Mouse (Mus musculus): ENCODE measurements around the gene Ghsr.
"Not testable (repeated sequence)": the region's sequence is repeated elsewhere in the genome, so short reads cannot be mapped to it uniquely, and the experiment has no call there.

The Ghsr gene

GRCm38 (mm10) chr3:27371276-27371621, at the start of gene Ghsr:
TSS of gene Ghsr (plus strand) at chr3:27371351.
- no peak for DNase-seq (ENCODE audit: low spot score)

DNA sequence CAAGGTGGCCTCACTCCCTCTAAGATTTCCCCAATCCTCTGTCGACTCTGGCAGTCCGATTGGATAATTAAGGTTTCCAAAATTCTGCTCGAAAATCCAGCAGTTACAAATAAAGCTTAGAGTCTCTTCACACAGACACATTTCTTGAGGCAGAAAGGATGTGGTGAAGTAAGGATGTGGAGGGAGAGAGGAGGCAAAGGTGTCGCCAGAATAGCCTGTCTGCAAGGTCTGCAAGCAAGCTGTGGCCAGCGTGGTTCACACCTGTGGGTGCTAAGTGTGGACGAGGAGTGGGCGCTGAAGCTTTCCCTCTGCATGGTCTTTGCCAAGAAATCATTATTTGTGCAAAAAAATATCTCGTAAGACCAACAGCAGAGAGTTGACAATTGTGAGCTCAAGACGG, 48.6 kb upstream of the Ghsr start:
- no peak for DNase-seq (ENCODE audit: low spot score)

GRCm38 (mm10) chr3:27323551-27323950, 47.6 kb upstream of the Ghsr start:
- DNase-seq (ENCODE audit: low spot score), result no peak

GRCm38 (mm10) chr3:27326633-27327191, 44.4 kb upstream of the Ghsr start:
- no peak for DNase-seq (ENCODE audit: low spot score)

GRCm38 (mm10) chr3:27330706-27331105, 40.4 kb upstream of the Ghsr start:
- DNase-seq (ENCODE audit: low spot score), result no peak

DNA sequence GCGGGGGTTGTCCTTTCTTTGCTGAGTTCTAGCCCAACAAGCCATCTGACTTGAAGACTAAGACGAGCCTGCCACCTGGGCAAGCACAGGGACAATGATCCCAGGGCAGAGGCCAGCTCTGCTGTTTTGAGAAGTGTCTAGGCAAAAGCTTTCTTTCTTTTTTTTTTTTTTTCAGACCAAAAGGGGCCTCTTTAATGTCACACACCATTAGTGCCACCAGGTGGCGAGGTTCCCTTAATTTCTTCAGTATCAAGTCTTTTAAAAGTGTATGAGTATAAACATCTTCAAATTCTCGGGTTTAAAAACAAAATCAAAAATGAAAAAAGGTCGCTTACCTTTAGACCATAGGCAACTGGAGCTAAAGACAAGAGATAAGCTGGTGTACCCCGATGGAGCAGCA, 32.7 kb upstream of the Ghsr start:
- DNase-seq (ENCODE audit: low spot score), result no peak

GRCm38 (mm10) chr3:27338887-27339286, 32.3 kb upstream of the Ghsr start:
- no peak for DNase-seq (ENCODE audit: low spot score)

GRCm38 (mm10) chr3:27340757-27341156, 30.4 kb upstream of the Ghsr start:
- DNase-seq (ENCODE audit: low spot score), result no peak

- DNase-seq (ENCODE audit: low spot score), result no peak
Observed at GRCm38 (mm10) chr3:27342462-27342861, 28.7 kb upstream of the Ghsr start.

DNA sequence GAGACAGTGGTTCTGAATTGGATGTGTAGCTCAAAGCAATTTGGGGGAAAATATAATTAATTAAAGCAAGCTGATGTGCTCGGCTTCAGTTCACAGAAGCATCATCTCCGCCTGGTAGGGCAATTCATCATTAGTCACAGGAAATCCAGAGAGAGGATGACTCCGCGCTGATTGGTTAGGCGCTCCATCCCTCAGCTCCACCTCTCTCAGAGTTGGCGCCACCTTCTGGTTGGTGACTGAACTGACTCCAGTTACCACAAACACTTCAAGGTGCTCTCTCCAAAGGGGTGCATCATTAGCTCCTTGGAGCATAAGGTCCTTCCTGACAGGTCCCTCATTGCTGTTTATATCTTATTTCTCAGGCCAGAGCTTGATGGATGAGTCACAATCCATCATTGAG, 25.6 kb upstream of the Ghsr start:
- DNase-seq (ENCODE audit: low spot score), result no peak

DNA sequence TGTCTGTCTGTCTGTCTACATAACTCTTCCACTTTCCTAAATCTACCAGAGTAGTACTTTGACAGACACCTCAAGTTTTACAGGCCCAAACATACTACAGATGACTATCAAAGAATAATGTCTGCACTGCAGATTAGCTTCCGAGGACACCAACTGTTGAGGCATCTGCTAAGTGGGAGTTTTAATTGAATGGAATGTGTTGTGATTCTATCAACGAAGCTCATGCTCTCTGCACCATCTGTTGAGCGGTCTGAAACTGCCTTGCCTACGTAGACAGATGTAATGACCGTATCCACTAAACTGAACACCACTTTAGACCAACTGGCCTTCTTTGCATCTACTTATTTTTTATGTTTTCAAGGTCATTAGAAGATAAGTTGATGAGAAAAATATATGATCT, 22.7 kb upstream of the Ghsr start:
- DNase-seq (ENCODE audit: low spot score), result no peak

DNA sequence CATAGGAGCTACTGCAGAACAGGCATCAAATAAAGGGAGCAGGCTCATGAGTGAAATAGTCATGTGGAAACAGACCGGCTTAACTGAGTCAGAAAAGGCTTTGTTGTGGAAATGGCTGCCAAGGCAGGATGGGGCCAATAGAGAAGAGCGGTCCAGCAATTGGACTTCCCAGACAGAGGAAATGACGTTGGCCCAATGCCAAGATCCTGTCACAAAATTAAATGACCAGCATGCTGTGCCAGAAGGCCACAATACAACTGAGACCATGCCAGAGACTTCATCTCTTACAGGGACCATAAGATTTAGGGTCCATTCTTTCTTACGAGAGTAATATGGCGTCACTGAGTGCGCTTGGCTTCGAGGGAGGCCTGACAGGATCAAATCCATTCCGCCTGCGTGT, 20.0 kb upstream of the Ghsr start:
- no peak for DNase-seq (ENCODE audit: low spot score)

DNA sequence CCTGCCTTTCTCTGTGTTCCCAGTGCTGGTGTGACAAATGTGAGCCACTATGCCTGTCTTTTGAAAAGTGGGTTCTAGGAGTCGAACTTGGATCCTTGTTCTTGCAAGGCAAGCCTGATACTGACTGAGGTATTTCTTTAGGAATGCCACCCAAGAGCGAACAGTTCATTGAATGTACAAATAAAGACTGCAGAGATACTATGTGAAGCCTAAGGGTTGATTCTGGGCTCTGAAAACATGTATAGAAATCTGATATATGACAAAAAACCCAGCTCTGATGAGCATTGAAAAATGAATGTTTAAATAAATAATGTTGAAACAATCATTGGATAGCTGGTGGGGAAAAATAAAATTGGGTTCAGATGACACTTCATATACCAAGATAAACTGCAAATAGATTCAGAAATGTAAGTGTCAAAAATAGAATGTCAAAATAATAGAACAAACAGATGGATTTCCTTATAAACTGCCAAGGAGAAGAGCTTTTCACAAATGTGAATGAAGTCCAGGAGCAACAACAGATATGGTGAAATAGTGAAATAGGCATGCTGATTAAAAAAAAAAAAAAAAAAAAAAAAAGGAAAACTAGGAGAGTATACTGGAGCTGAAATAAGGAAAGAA, 11.9 kb upstream of the Ghsr start:
- no peak for DNase-seq (ENCODE audit: low spot score)

DNA sequence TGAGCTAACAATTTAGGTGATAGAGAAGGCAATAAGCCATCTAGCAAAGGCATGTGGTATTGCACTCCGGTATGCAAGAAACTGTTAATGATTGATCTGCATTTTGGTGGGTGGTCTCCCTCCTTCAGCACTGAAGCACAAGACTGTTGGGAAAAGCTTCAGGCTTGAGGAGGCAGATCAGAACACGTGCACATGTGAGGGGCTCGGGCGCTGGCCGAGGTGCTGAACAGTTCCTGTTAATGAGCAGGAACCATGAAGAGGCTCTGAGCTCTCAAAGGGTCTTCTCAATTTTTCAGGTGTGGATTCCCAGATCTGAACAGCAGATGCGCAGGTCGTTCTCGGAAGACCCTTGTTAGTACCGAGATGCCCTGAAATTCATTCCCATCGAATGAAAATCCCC, 1.0 kb upstream of the Ghsr start:
- peak; percentile 31 for DNase-seq (ENCODE audit: low spot score)

DNA sequence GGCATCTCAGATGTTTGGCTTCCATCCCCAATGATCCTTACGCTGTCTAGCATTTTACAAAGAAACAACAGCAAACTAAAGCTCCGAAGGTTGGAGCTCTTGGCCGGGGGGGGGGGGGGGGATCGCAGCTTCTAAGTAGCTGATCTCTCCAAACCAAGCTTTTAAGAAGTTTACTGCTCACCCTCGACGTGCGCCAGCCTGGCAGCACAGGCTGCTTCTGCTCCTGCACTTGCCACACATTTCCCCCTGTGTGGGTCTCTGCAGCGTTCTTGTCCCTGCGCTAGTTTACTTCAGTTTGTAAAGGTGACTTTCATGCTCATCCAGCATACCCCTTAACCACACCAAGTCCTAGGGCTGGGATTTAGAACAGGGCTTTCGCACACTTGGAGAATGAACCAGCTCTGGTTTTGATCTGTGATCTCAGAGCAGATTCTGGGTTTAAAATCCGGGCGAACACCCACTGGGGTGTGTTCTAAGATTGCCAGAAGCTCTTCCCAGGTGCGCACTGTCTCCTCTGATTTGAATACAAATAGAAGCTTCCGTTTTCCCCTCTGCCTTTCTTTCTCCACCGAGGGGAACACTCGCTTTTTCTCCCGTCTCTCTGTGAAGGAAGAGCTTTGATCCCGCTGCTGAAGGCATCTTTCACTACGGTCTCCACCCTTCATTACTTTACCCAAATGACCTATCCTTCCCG, 422 bp upstream of the Ghsr start:
- DNase-seq (ENCODE audit: low spot score), result no peak

DNA sequence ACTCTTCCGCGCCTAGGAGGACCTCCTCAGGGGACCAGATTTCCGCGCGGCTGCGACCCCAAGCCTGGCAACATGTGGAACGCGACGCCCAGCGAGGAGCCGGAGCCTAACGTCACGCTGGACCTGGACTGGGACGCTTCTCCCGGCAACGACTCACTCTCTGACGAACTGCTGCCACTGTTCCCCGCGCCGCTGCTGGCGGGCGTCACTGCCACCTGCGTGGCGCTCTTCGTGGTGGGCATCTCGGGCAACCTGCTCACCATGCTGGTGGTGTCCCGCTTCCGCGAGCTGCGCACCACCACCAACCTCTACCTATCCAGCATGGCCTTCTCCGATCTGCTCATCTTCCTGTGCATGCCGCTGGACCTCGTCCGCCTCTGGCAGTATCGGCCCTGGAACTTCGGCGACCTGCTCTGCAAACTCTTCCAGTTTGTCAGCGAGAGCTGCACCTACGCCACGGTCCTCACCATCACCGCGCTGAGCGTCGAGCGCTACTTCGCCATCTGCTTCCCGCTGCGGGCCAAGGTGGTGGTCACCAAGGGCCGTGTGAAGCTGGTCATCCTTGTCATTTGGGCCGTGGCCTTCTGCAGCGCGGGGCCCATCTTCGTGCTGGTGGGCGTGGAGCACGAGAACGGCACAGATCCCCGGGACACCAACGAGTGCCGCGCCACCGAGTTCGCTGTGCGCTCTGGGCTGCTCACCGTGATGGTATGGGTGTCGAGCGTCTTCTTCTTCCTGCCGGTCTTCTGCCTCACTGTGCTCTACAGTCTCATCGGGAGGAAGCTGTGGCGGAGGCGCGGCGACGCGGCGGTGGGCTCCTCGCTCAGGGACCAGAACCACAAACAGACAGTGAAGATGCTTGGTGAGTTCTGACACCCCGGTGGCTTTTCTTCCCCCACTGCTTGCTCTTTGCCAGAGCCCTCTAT, 837 bp downstream of the Ghsr start:
- DNase-seq (ENCODE audit: low spot score), result no peak

- DNase-seq (ENCODE audit: low spot score), result no peak
Observed at GRCm38 (mm10) chr3:27374396-27374795, 3.2 kb downstream of the Ghsr start.

GRCm38 (mm10) chr3:27377935-27378334, 6.8 kb downstream of the Ghsr start:
- no peak for DNase-seq (ENCODE audit: low spot score)

DNA sequence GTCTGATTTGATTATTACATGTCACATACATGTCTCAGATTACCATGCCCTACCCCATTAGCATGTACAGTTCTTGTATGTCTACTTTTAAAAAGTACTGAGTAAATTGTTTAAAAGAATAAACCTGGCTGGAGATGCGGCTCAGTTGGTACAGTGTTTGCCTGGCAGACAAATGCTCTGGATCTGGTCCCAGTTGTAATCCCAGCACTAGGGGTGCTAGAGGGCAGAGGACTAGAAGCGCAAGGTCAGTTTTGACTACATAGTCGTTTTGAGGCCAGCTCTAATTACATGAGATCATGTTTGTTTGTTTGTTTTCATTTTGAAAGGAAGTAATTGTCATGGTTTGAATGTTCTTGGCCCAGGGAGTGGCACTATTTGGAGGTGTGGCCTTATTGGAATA, 13.7 kb downstream of the Ghsr start:
- DNase-seq (ENCODE audit: low spot score), result no peak

DNA sequence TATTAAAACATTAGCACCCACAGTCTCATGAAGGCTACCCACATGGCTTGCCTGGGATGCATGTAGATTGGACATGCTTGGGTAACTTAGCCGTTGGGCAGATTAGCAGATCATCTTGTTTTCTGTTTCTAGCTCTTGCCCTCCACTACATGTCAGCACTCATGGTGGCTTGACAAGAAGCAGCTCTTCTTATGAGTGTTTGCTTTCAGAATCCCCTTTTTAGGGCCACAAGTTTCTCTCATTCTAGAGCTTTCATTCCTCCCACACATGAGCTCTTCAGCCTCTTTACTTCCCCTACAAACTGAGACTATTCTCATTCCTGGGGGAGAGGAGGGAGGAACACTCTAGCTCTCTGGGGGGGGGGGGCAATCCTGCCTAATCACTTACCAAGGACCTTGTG, 18.8 kb downstream of the Ghsr start:
- DNase-seq (ENCODE audit: low spot score), result no peak

DNA sequence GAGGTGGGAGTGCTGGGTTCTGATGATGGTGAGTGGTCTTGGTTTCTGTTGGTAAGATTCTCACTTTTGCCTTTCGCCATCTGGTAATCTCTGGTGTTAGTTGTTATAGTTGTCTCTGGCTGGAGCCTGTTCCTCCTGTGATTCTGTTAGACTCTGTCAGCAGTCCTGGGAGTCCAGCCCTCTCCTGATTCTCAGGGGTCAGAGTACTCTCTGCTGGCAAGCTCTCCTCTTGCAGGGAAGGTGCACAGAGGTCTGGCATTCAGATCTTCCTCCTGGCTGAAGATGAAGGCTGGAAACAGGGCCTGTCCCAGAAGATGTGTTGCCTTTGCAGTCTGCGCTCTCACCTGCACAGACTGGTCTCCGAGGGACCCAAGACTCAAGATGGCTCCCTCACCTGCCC, 29.8 kb downstream of the Ghsr start:
- not testable (repeated sequence) for DNase-seq (ENCODE audit: low spot score)

GRCm38 (mm10) chr3:27406440-27406839, 35.3 kb downstream of the Ghsr start:
- no peak for DNase-seq (ENCODE audit: low spot score)

- no peak for DNase-seq (ENCODE audit: low spot score)
Observed at GRCm38 (mm10) chr3:27408564-27408963, 37.4 kb downstream of the Ghsr start.
